Mouse (Mus musculus) limb, embryonic 14.5 days (tissue): Measurements from ENCODE around the gene Coa6. TPM values are rescaled to one million over a fixed set of nuclear protein-coding genes. Genes with fewer than 3 reads are reported as not detected.

Source experiments
- ATAC-seq: fragments of 200-750 bp; cut with Nextera tagmentation; 2 replicates; pipeline ENCODE4 v1.8.0; 2017; ENCODE audit warnings: low read depth, moderate number of reproducible peaks, moderate TSS enrichment; ENCODE audit not compliant: low FRiP score
- DNase-seq: peaks from one replicate; pipeline ENCODE4 v3.0.0-alpha.2; 2015; ENCODE audit warnings: low spot score
- H3K27ac ChIP-seq: fragments of 300-500 bp; sonication (generic); replicated peaks from 2 replicates; pipeline ENCODE4 v1.5.1; 2014; ENCODE audit warnings: low read depth, mild to moderate bottlenecking, low read length, moderate library complexity, mixed read lengths
- H3K27me3 ChIP-seq: fragments of 300-500 bp; sonication (generic); 2 replicates; pipeline ENCODE4 v1.6.1; 2014; ENCODE audit warnings: low read length, mixed read lengths; ENCODE audit not compliant: control insufficient read depth, insufficient read depth
- H3K36me3 ChIP-seq: fragments of 300-500 bp; sonication (generic); 2 replicates; pipeline ENCODE4 v1.6.1; 2014; ENCODE audit warnings: mild to moderate bottlenecking, low read length, moderate library complexity, mixed read lengths; ENCODE audit not compliant: control insufficient read depth, insufficient read depth
- H3K4me1 ChIP-seq: fragments of 300-500 bp; sonication (generic); 2 replicates; pipeline ENCODE4 v1.6.1; 2014; ENCODE audit warnings: antibody characterized with exemption, low read length, mixed read lengths; ENCODE audit not compliant: control insufficient read depth, insufficient read depth
- H3K4me2 ChIP-seq: fragments of 300-500 bp; sonication (generic); replicated peaks from 2 replicates; pipeline ENCODE4 v1.6.1; 2014; ENCODE audit warnings: low read depth, mild to moderate bottlenecking, low read length, moderate library complexity; ENCODE audit not compliant: severe bottlenecking
- H3K4me3 ChIP-seq: fragments of 300-500 bp; sonication (generic); replicated peaks from 2 replicates; pipeline ENCODE4 v1.5.1; 2014; ENCODE audit warnings: low read length
- H3K9ac ChIP-seq: fragments of 300-500 bp; sonication (generic); 2 replicates; pipeline ENCODE4 v1.6.1; 2014; ENCODE audit warnings: mild to moderate bottlenecking, low read depth, low read length, moderate library complexity; ENCODE audit not compliant: severe bottlenecking
- H3K9me3 ChIP-seq: fragments of 300-500 bp; sonication (generic); 2 replicates; pipeline ENCODE4 v1.6.1; 2016; ENCODE audit warnings: low read length; ENCODE audit not compliant: control insufficient read depth
- POLR2A ChIP-seq: fragments of 200-500 bp; IDR thresholded peaks from 2 replicates; pipeline ENCODE4 v1.8.0; 2012; ENCODE audit warnings: inconsistent platforms, mild to moderate bottlenecking, moderate library complexity, borderline replicate concordance; ENCODE audit not compliant: insufficient read depth, insufficient read length; ENCODE audit errors: extremely low read depth
- WGBS: fragments of 180-500 bp; shearing (Covaris S2); extraction: QIAGEN DNeasy Blood & Tissue Kit; methylation state at CpG from one replicate; pipeline ENCODE4 v1.1.7; 2014; 5-methylcytosine and 5-hydroxymethylcytosine counted together
- polyA plus RNA-seq, 2 experiments: library from polyadenylated mRNA; depleted of rRNA in 1 of 2; stranded (reverse) in 1 of 2; unstranded in 1 of 2; fragments of >200 nt; fragmentation: Nextera tagmentation in 1 of 2; extraction: Ambion mirVana in 1 of 2; gene quantifications; 2 replicates each; pipeline versions ENCODE4 v1.2.1 to v1.2.3; 2012 to 2014

The Coa6 gene
- polyA plus RNA-seq, 2 experiments: 38.9 to 51.1 TPM

- 82% methylated on average over 7 of the region's 7 CpGs for WGBS
- Histone ChIP-seq H3K4me3 (no peak overlapping the region), H3K4me2 (no peak overlapping the region), H3K27ac (no peak overlapping the region), H3K36me3 (peaks cover 67% of the 10 kb centered on the region), H3K4me1 (no peaks in the 10 kb centered on the region), H3K9me3 (no peaks in the 10 kb centered on the region), H3K9ac (no peak overlapping the region), H3K27me3 (no peaks in the 10 kb centered on the region)
- DNase-seq (no peak), ATAC-seq (no peak)
- no peak for TF ChIP-seq POLR2A
Observed at GRCm38 (mm10) chr8:126433827-126434226, 11.5 kb downstream of the Coa6 start.

GRCm38 (mm10) chr8:126438937-126439336, 16.6 kb downstream of the Coa6 start:
- H3K9ac ChIP-seq: no peak overlapping the region
- no peaks in the 10 kb centered on the region for H3K27me3 ChIP-seq
- H3K4me2 ChIP-seq: no peak overlapping the region
- no peaks in the 10 kb centered on the region for H3K9me3 ChIP-seq
- 57% methylated on average over 2 of the region's 2 CpGs for WGBS
- no peak overlapping the region for H3K27ac ChIP-seq
- H3K4me1 ChIP-seq: no peaks in the 10 kb centered on the region
- no peak for TF ChIP-seq POLR2A
- peaks cover 47% of the 10 kb centered on the region for H3K36me3 ChIP-seq
- DNase-seq (no peak), ATAC-seq (no peak)
- H3K4me3 ChIP-seq: no peak overlapping the region

GRCm38 (mm10) chr8:126451158-126451557, 28.8 kb downstream of the Coa6 start:
- 96% methylated on average over 8 of the region's 8 CpGs for WGBS
- H3K4me2 ChIP-seq: no peak overlapping the region
- H3K36me3 ChIP-seq: peaks cover 81% of the 10 kb centered on the region
- H3K4me1 ChIP-seq: no peaks in the 10 kb centered on the region
- no peak for TF ChIP-seq POLR2A
- DNase-seq (no peak), ATAC-seq (no peak)
- no peaks in the 10 kb centered on the region for H3K27me3 ChIP-seq
- no peak overlapping the region for H3K27ac ChIP-seq
- H3K9me3 ChIP-seq: no peaks in the 10 kb centered on the region
- no peak overlapping the region for H3K4me3 ChIP-seq
- no peak overlapping the region for H3K9ac ChIP-seq

- H3K4me3 ChIP-seq: no peak overlapping the region
- DNase-seq (no peak), ATAC-seq (no peak)
- TF ChIP-seq POLR2A: no peak
- H3K4me2 ChIP-seq: no peak overlapping the region
- H3K27ac ChIP-seq: no peak overlapping the region
- no peak overlapping the region for H3K9ac ChIP-seq
- H3K9me3 ChIP-seq: no peaks in the 10 kb centered on the region
- 76% methylated on average over 7 of the region's 7 CpGs for WGBS
- H3K4me1 ChIP-seq: no peaks in the 10 kb centered on the region
- H3K36me3 ChIP-seq: peaks cover 77% of the 10 kb centered on the region
- no peaks in the 10 kb centered on the region for H3K27me3 ChIP-seq
Observed at GRCm38 (mm10) chr8:126455383-126455782, 33.1 kb downstream of the Coa6 start.

- peaks cover 51% of the 10 kb centered on the region for H3K36me3 ChIP-seq
- no peak for DNase-seq
- TF ChIP-seq POLR2A: no peak
Observed at GRCm38 (mm10) chr8:126460274-126460673, 38.0 kb downstream of the Coa6 start.

GRCm38 (mm10) chr8:126461735-126462134, 39.4 kb downstream of the Coa6 start:
- H3K36me3 ChIP-seq: peaks cover 47% of the 10 kb centered on the region
- DNase-seq (no peak), ATAC-seq (no peak)

More at GRCm38 (mm10) chr8:126460274-126460673, 38.0 kb downstream of the Coa6 start:
- H3K27ac ChIP-seq: no peak overlapping the region
- H3K4me3 ChIP-seq: no peak overlapping the region
- ATAC-seq: no peak
- H3K27me3 ChIP-seq: no peaks in the 10 kb centered on the region
- no peaks in the 10 kb centered on the region for H3K4me1 ChIP-seq
- H3K9me3 ChIP-seq: no peaks in the 10 kb centered on the region
- 61% methylated on average over 3 of the region's 3 CpGs for WGBS
- H3K9ac ChIP-seq: no peak overlapping the region
- H3K4me2 ChIP-seq: no peak overlapping the region

More at GRCm38 (mm10) chr8:126461735-126462134, 39.4 kb downstream of the Coa6 start:
- TF ChIP-seq POLR2A: no peak
- Histone ChIP-seq H3K9ac (no peak overlapping the region), H3K4me1 (no peaks in the 10 kb centered on the region), H3K27me3 (no peaks in the 10 kb centered on the region), H3K27ac (no peak overlapping the region), H3K4me3 (no peak overlapping the region), H3K9me3 (no peaks in the 10 kb centered on the region), H3K4me2 (no peak overlapping the region)
- WGBS: 78% methylated on average over 7 of the region's 7 CpGs
